Comparison of ENCODE assay signal across 8 mouse cellular contexts in the genomic region with DNA sequence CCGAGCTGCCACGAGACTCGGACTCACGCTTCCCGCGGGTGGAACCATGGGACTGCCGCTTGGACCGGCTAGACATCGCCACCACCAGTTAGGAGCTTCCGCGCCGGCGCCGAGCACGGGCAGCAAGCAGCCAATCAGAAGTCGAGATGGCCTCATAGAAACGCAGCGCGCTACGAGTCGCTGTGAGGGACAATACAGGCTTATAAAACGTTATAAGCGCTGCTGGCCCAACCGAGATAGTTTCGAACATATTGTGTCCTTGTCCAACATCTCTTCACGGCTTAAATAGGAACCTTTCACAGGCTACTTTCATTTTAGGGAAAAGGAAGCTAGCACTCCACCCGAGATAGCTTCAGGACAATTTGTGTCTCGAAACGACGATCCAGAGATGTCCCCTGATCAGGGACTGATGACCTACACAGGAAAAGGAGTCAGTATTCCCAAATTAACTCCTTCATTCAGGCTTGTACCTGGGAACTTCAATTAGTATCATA. TPM values are rescaled to one million over a fixed set of nuclear protein-coding genes. Genes with fewer than 3 reads are reported as not detected.
DNase-seq lines count a peak whose midpoint lies in the region; ATAC-seq and TF ChIP-seq lines count a peak whose summit lies in the region.

Gene Usp39 (minus strand): TSS at position 111 of the 494 bp plus-strand sequence.

- peak; percentile 70 for ATAC-seq in kidney, embryonic 14.5 days (ENCODE audit: low FRiP score, low TSS enrichment)
- ATAC-seq in limb, embryonic 15.5 days (ENCODE audit: insufficient number of reproducible peaks, low FRiP score, low TSS enrichment, low read depth), result peak; percentile 59; the same call in 1 of the 2 replicates

- peaks cover 19% of the 10 kb centered on the region for H3K36me3 ChIP-seq in kidney, embryonic 14.5 days (ENCODE audit: control insufficient read depth, insufficient read depth, low read length)
- H3K36me3 ChIP-seq in limb, embryonic 15.5 days, result peaks cover 15% of the 10 kb centered on the region

- under 1% methylated on average over 30 of the region's 30 CpGs for WGBS in kidney, embryonic 14.5 days
- whole genome bisulfite sequencing in limb, embryonic 15.5 days, result under 1% methylated on average over 30 of the region's 30 CpGs

- H3K9ac ChIP-seq in kidney, embryonic 14.5 days (ENCODE audit: low read depth, low read length), result peak within 1 kb of the TSS; percentile 84
- H3K9ac ChIP-seq in limb, embryonic 15.5 days, result peak within 1 kb of the TSS; percentile 83

- no peak for TF ChIP-seq CTCF in bone marrow macrophage, adult 2 months (IDR thresholded peaks at IDR 0.05; ENCODE audit: low read depth, low read length)
- no peak for TF ChIP-seq CTCF in embryonic fibroblast, embryonic 13.5 days (IDR thresholded peaks at IDR 0.05; ENCODE audit: borderline replicate concordance, insufficient read depth, low read length)

- TF ChIP-seq POLR2A in bone marrow macrophage, adult 2 months (IDR thresholded peaks at IDR 0.05; ENCODE audit: borderline replicate concordance, low read depth, low read length), result no peak
- peak; percentile 92 for TF ChIP-seq POLR2A in embryonic fibroblast, embryonic 13.5 days (IDR thresholded peaks at IDR 0.05; ENCODE audit: low read depth, low read length)

- peak within 1 kb of the TSS; percentile 88 for H3K4me2 ChIP-seq in kidney, embryonic 14.5 days (replicated peaks; ENCODE audit: low read depth, low read length)
- peak within 1 kb of the TSS; percentile 84 for H3K4me2 ChIP-seq in limb, embryonic 15.5 days

- H3K27ac ChIP-seq in bone marrow macrophage, adult 2 months (ENCODE audit: insufficient read depth, low read depth, low read length), result peak within 1 kb of the TSS; percentile 22
- peak within 1 kb of the TSS; percentile 79 for H3K27ac ChIP-seq in embryonic fibroblast, embryonic 13.5 days (ENCODE audit: insufficient read depth, low read length)
- H3K27ac ChIP-seq in kidney, embryonic 14.5 days (ENCODE audit: low read depth, low read length), result no peak within 1 kb of the TSS
- H3K27ac ChIP-seq in limb, embryonic 15.5 days, result peak within 1 kb of the TSS; percentile 79

- H3K27me3 ChIP-seq in kidney, embryonic 14.5 days (ENCODE audit: control insufficient read depth, insufficient read depth, low read length), result no peaks in the 10 kb centered on the region
- no peaks in the 10 kb centered on the region for H3K27me3 ChIP-seq in limb, embryonic 15.5 days

- peaks cover 30% of the 10 kb centered on the region for H3K4me1 ChIP-seq in bone marrow macrophage, adult 2 months (ENCODE audit: control insufficient read depth, insufficient read depth, low read length)
- H3K4me1 ChIP-seq in embryonic fibroblast, embryonic 13.5 days (ENCODE audit: control insufficient read depth, insufficient read depth, low read length), result peaks cover 6% of the 10 kb centered on the region
- H3K4me1 ChIP-seq in kidney, embryonic 14.5 days (ENCODE audit: control insufficient read depth, insufficient read depth, low read length), result peaks cover 25% of the 10 kb centered on the region
- H3K4me1 ChIP-seq in limb, embryonic 15.5 days, result peaks cover 29% of the 10 kb centered on the region

- H3K9me3 ChIP-seq in kidney, embryonic 14.5 days (ENCODE audit: control insufficient read depth, low read length), result no peaks in the 10 kb centered on the region
- H3K9me3 ChIP-seq in limb, embryonic 15.5 days, result no peaks in the 10 kb centered on the region

- peak within 1 kb of the TSS; percentile 89 for H3K4me3 ChIP-seq in bone marrow macrophage, adult 2 months (ENCODE audit: insufficient read depth, low read length)
- H3K4me3 ChIP-seq in embryonic fibroblast, embryonic 13.5 days (ENCODE audit: insufficient read depth, low read length), result peak within 1 kb of the TSS; percentile 93
- peak within 1 kb of the TSS; percentile 86 for H3K4me3 ChIP-seq in kidney, embryonic 14.5 days (ENCODE audit: low read length)
- H3K4me3 ChIP-seq in limb, embryonic 15.5 days, result peak within 1 kb of the TSS; percentile 95

- DNase-seq in A20 (ENCODE audit: low read depth, low spot score), result peak; percentile 88
- peak; percentile 94 for DNase-seq in heart, adult 9 months (ENCODE audit: low spot score in 2 of 2)
- DNase-seq in monocyte, adult 2 months (ENCODE audit: low read depth in 1 of 2, low spot score in 2 of 2), result peak; percentile 72 to 77
- DNase-seq in spleen, postnatal 36 days (ENCODE audit: low spot score in 2 of 2), result peak; percentile 90 to 92

RNA-seq across cellular contexts. Expression of gene Usp39, which starts in this region (rescaled TPM):
- 19.9 and 20.2 TPM in 2 replicates for polyA plus RNA-seq in bone marrow macrophage, adult 2 months (2012; ENCODE audit: insufficient read depth, insufficient read length, missing spikeins)
- 73.5 and 75.2 TPM in 2 replicates for polyA plus RNA-seq in embryonic fibroblast, embryonic 13.5 days (2011; ENCODE audit: insufficient read length, low read depth, missing spikeins)
- 51.3 and 69.1 TPM in 2 replicates for polyA plus RNA-seq in kidney, embryonic 14.5 days (2014; fragmentation: Nextera tagmentation; extraction: Ambion mirVana)
- polyA plus RNA-seq in limb, embryonic 15.5 days (2015; fragmentation: Nextera tagmentation; extraction: Ambion mirVana), result 34.0 and 38.2 TPM in 2 replicates
